Mouse (Mus musculus): ENCODE data around the gene Wdr75.

Wdr75 gene

GRCm38 (mm10) chr1:45837736-45838135, 42.8 kb downstream of the Wdr75 start:
- no peak for DNase-seq (ENCODE audit: low read depth, low spot score)

- DNase-seq (ENCODE audit: low read depth, low spot score) = no peak
These were observed 43.3 kb downstream of the Wdr75 start for GRCm38 (mm10) chr1:45838271-45838670.

GRCm38 (mm10) chr1:45845466-45845865, 50.5 kb downstream of the Wdr75 start:
- no peak for DNase-seq (ENCODE audit: low read depth, low spot score)

- no peak for DNase-seq (ENCODE audit: low read depth, low spot score)
These were observed 63.1 kb downstream of the Wdr75 start for GRCm38 (mm10) chr1:45858038-45858437.

- no peak for DNase-seq (ENCODE audit: low read depth, low spot score)
These were observed 65.4 kb downstream of the Wdr75 start for GRCm38 (mm10) chr1:45860349-45860748.

GRCm38 (mm10) chr1:45861162-45861561, 66.2 kb downstream of the Wdr75 start:
- DNase-seq (ENCODE audit: low read depth, low spot score) = no peak

GRCm38 (mm10) chr1:45863641-45864040, 68.7 kb downstream of the Wdr75 start:
- DNase-seq (ENCODE audit: low read depth, low spot score) = no peak

- DNase-seq (ENCODE audit: low read depth, low spot score) = no peak
These were observed 69.6 kb downstream of the Wdr75 start for GRCm38 (mm10) chr1:45864564-45865014.

GRCm38 (mm10) chr1:45865316-45865715, 70.3 kb downstream of the Wdr75 start:
- DNase-seq (ENCODE audit: low read depth, low spot score) = no peak

GRCm38 (mm10) chr1:45865727-45866126, 70.8 kb downstream of the Wdr75 start:
- no peak for DNase-seq (ENCODE audit: low read depth, low spot score)

GRCm38 (mm10) chr1:45866288-45867018, 71.5 kb downstream of the Wdr75 start:
- DNase-seq (ENCODE audit: low read depth, low spot score) = no peak

- DNase-seq (ENCODE audit: low read depth, low spot score) = no peak
These were observed 73.1 kb downstream of the Wdr75 start for GRCm38 (mm10) chr1:45868050-45868449.

- no peak for DNase-seq (ENCODE audit: low read depth, low spot score)
These were observed 73.6 kb downstream of the Wdr75 start for GRCm38 (mm10) chr1:45868479-45869137.

Measured in c-Kit-negative CD71-positive TER-119-positive erythroid progenitor cells, embryonic 14.5 days (primary cell).